Mouse (Mus musculus): Measurements from ENCODE around the gene Map4k2. TPM values are rescaled to one million over a fixed set of nuclear protein-coding genes. Genes with fewer than 3 reads are reported as not detected.

Gene Map4k2
- polyA plus RNA-seq, 1 experiment: 10.2 TPM

DNA sequence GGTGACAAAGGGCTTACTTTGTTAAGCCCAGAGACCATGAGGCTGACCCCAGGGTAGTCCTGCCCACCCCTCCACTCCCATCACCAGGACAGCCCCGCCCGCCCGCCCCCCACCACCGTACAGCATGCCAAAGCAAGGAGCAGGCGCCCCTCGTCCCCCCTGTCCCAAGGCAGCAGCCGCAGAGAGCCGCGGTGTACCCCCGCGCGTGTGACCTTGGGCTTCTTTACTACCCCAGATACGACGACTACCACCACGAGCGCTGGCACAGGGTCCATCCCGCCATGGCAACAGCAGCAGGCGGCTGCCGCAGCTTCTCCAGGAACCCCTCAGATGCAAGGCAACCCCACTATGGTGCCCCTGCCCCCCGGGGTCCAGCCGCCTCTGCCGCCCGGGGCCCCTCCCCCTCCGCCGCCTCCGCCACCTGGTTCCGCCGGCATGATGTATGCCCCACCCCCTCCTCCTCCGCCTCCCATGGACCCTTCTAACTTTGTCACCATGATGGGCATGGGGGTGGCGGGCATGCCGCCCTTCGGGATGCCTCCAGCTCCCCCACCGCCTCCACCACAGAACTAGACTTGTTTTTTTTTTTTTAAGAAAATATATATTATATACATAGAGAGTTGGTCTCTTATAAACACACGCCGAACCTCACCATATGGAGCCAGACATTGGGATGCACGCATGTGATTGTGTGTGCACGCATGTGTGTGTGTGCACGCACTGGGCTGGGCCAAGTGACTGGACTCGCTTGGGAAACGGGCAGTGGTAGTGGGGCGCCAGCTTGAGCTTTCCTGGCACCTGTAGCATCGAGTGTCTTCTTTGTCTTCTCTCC, 34.7 kb downstream of the Map4k2 start:
- no peaks in the 10 kb centered on the region for H3K27me3 ChIP-seq (ENCODE audit: control insufficient read depth, insufficient read depth, insufficient read length)
- H3K79me2 ChIP-seq (ENCODE audit: control insufficient read depth, insufficient read depth): peaks cover 65% of the 10 kb centered on the region
- no peak overlapping the region for H3ac ChIP-seq (ENCODE audit: control insufficient read depth, insufficient read length, low read depth)
- TF ChIP-seq MAX (IDR thresholded peaks at IDR 0.05) (no peak), USF1 (IDR thresholded peaks at IDR 0.05; ENCODE audit: low read depth) (no peak)
- H3K79me3 ChIP-seq (ENCODE audit: low read depth): peaks cover 25% of the 10 kb centered on the region
- no peak overlapping the region for H3K4me3 ChIP-seq (ENCODE audit: insufficient read depth, poor library complexity, severe bottlenecking)
- H3K36me3 ChIP-seq (ENCODE audit: control insufficient read depth, insufficient read depth): peaks cover 95% of the 10 kb centered on the region

DNA sequence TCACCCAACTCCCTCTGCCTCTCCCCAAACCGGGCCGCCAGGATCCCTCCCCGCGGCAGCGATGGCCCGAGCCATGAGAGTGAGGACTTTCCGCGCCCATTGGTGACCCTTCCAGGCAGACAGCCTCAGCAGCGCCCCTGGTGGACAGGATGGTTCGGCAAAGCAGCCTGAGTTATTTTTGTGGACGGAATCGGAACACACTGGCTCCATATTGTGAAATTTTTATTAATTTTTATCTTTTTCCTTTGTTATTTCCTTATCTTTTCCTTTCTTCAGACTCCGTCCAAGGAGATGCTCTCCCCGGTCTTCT, 35.3 kb downstream of the Map4k2 start:
- Histone ChIP-seq H3K27me3 (ENCODE audit: control insufficient read depth, insufficient read depth, insufficient read length) (no peaks in the 10 kb centered on the region), H3ac (ENCODE audit: control insufficient read depth, insufficient read length, low read depth) (no peak overlapping the region), H3K4me3 (ENCODE audit: insufficient read depth, poor library complexity, severe bottlenecking) (no peak overlapping the region), H3K79me3 (ENCODE audit: low read depth) (peaks cover 20% of the 10 kb centered on the region), H3K79me2 (ENCODE audit: control insufficient read depth, insufficient read depth) (peaks cover 59% of the 10 kb centered on the region), H3K36me3 (ENCODE audit: control insufficient read depth, insufficient read depth) (peaks cover 92% of the 10 kb centered on the region)
- TF ChIP-seq MYOD1 (IDR thresholded peaks at IDR 0.05; ENCODE audit: control insufficient read depth, insufficient read length, low read depth) (no peak), USF1 (IDR thresholded peaks at IDR 0.05; ENCODE audit: low read depth) (no peak), CTCF (IDR thresholded peaks at IDR 0.05; ENCODE audit: control insufficient read depth, insufficient read depth, insufficient read length) (peak; percentile 20)

DNA sequence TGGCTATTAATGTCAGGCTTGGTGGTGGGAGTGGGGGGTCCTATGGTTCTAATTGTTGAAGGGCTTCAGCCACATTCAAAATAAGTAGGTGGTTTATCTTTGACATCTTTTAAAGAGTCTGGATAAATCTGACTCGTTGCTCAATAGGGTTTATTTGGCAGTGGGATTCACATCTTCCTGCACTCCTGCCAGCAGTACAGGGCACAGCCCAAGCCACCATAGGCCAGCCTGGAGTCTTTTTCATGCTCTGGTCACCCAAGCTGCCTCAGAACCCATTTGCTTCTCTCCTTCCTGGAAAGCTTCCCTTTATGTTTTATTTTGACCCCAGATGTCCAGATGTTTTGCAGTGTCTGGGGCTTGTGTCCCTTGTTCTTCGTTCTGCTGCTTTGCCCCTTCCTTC, 35.7 kb downstream of the Map4k2 start:
- Histone ChIP-seq H3K4me3 (ENCODE audit: insufficient read depth, poor library complexity, severe bottlenecking) (no peak overlapping the region), H3ac (ENCODE audit: control insufficient read depth, insufficient read length, low read depth) (no peak overlapping the region), H3K27me3 (ENCODE audit: control insufficient read depth, insufficient read depth, insufficient read length) (no peaks in the 10 kb centered on the region), H3K79me2 (ENCODE audit: control insufficient read depth, insufficient read depth) (peaks cover 57% of the 10 kb centered on the region), H3K79me3 (ENCODE audit: low read depth) (peaks cover 20% of the 10 kb centered on the region), H3K36me3 (ENCODE audit: control insufficient read depth, insufficient read depth) (peaks cover 87% of the 10 kb centered on the region)
- no peak for TF ChIP-seq CTCF (IDR thresholded peaks at IDR 0.05; ENCODE audit: control insufficient read depth, insufficient read depth, insufficient read length)
- TF ChIP-seq FOSL1 (IDR thresholded peaks at IDR 0.05; ENCODE audit: insufficient read depth, low read length, poor library complexity, severe bottlenecking): no peak
- no peak for TF ChIP-seq USF1 (IDR thresholded peaks at IDR 0.05; ENCODE audit: low read depth)
- TF ChIP-seq MYOD1 (IDR thresholded peaks at IDR 0.05; ENCODE audit: control insufficient read depth, insufficient read length, low read depth): no peak
- no peak for TF ChIP-seq CEBPB (IDR thresholded peaks at IDR 0.05; ENCODE audit: low read depth)
- TF ChIP-seq MYOG (IDR thresholded peaks at IDR 0.05; ENCODE audit: control insufficient read depth, extremely low read depth, insufficient read length): no peak
- TF ChIP-seq MAX (IDR thresholded peaks at IDR 0.05): no peak

DNA sequence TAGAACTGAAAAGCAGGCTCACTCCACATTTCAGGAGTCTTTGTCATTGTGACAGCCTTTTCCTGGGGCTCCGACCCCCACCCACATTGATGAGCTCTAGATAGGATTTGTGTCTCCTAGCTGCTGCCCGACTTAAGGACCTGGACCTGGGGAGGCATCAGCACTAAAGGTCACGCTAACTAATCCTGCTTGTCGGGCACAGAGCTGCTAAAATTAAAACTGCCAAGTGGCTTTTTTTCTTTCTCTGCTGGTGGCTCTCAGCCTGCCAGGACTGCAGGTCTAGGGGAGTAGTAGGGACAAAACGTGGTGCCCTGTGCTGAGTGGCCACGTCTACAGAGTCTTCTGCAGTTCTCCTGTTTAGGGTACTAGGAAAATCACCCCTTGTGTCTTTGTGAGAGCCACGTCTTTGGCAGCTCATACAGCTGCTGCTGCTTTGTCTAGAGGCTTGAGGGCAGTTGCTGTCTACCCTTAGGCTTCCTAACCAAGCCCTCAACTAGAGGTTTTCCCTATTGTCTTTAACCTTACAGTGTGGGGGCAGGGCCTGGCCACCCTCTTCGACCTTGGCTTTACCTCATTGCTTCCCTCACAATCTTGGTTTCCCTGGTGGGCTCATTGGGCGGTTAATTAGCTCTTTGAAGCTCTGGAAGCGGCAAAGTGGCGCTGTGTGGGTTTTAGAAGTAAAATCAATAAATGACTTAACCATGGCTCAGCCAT, 36.5 kb downstream of the Map4k2 start:
- Histone ChIP-seq H3ac (ENCODE audit: control insufficient read depth, insufficient read length, low read depth) (no peak overlapping the region), H3K4me3 (ENCODE audit: insufficient read depth, poor library complexity, severe bottlenecking) (no peak overlapping the region), H3K27me3 (ENCODE audit: control insufficient read depth, insufficient read depth, insufficient read length) (no peaks in the 10 kb centered on the region), H3K36me3 (ENCODE audit: control insufficient read depth, insufficient read depth) (peaks cover 79% of the 10 kb centered on the region), H3K79me2 (ENCODE audit: control insufficient read depth, insufficient read depth) (peaks cover 48% of the 10 kb centered on the region), H3K79me3 (ENCODE audit: low read depth) (peaks cover 20% of the 10 kb centered on the region)
- no peak for TF ChIP-seq MYOD1 (IDR thresholded peaks at IDR 0.05; ENCODE audit: control insufficient read depth, insufficient read length, low read depth)
- TF ChIP-seq USF1 (IDR thresholded peaks at IDR 0.05; ENCODE audit: low read depth): no peak
- no peak for TF ChIP-seq CEBPB (IDR thresholded peaks at IDR 0.05; ENCODE audit: low read depth)
- TF ChIP-seq MYOG (IDR thresholded peaks at IDR 0.05; ENCODE audit: control insufficient read depth, extremely low read depth, insufficient read length): no peak
- TF ChIP-seq FOSL1 (IDR thresholded peaks at IDR 0.05; ENCODE audit: insufficient read depth, low read length, poor library complexity, severe bottlenecking): no peak
- no peak for TF ChIP-seq CTCF (IDR thresholded peaks at IDR 0.05; ENCODE audit: control insufficient read depth, insufficient read depth, insufficient read length)
- no peak for TF ChIP-seq MAX (IDR thresholded peaks at IDR 0.05)

DNA sequence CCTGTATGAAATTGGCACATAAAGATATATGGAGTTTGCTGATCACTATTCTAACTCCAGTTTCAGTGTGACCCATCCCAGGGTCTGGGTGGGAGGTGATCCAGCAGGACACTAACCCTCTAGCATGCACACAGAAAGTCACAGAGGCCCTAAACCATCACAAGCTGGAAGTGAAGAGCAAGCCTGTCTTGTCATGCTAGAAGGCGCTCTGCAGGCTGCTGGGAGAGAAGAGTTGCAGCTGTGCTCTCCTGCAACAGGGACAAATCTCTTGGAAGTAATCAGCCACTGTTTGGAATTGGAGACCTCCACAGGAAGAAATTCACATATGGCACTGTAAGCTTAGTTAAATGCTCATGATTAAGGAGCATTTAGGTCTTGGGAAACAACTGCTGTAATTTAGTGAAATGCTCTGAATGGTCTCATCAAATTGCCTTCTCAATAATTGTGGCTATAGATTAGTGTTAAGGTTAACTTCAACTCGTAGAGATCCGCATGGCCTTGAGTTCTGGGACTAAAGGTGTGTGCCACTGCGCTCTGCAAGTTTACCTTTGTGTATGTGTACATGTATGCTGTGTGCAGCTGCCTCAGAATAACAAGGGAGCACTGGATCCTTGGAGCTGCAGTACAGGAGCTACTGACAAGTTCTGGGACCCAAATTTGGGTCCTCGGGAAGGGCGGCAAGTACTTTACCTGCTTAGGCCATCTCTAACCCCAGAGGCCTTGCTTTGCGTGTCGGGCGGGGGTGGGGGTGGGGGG, 39.7 kb downstream of the Map4k2 start:
- H3K27me3 ChIP-seq (ENCODE audit: control insufficient read depth, insufficient read depth, insufficient read length): no peaks in the 10 kb centered on the region
- H3K79me3 ChIP-seq (ENCODE audit: low read depth): peaks cover 2% of the 10 kb centered on the region
- peaks cover 50% of the 10 kb centered on the region for H3K36me3 ChIP-seq (ENCODE audit: control insufficient read depth, insufficient read depth)
- peaks cover 21% of the 10 kb centered on the region for H3K79me2 ChIP-seq (ENCODE audit: control insufficient read depth, insufficient read depth)
- H3K4me3 ChIP-seq (ENCODE audit: insufficient read depth, poor library complexity, severe bottlenecking): no peak overlapping the region
- TF ChIP-seq MYOD1 (IDR thresholded peaks at IDR 0.05; ENCODE audit: control insufficient read depth, insufficient read length, low read depth) (no peak), CEBPB (IDR thresholded peaks at IDR 0.05; ENCODE audit: low read depth) (no peak), MAX (IDR thresholded peaks at IDR 0.05) (no peak), CTCF (IDR thresholded peaks at IDR 0.05; ENCODE audit: control insufficient read depth, insufficient read depth, insufficient read length) (no peak), FOSL1 (IDR thresholded peaks at IDR 0.05; ENCODE audit: insufficient read depth, low read length, poor library complexity, severe bottlenecking) (no peak), USF1 (IDR thresholded peaks at IDR 0.05; ENCODE audit: low read depth) (no peak), MYOG (IDR thresholded peaks at IDR 0.05; ENCODE audit: control insufficient read depth, extremely low read depth, insufficient read length) (no peak)
- no peak overlapping the region for H3ac ChIP-seq (ENCODE audit: control insufficient read depth, insufficient read length, low read depth)

Data from C2C12 (cell line).